Mouse (Mus musculus): ENCODE data around the gene Mef2b. TPM values are rescaled to one million over a fixed set of nuclear protein-coding genes. Genes with fewer than 3 reads are reported as not detected.
"Not testable (repeated sequence)": the region's sequence is repeated elsewhere in the genome, so short reads cannot be mapped to it uniquely, and the experiment has no call there.

The Mef2b gene
- polyA plus RNA-seq, 1 experiment from 2014 or later, result 0.28 TPM

DNA sequence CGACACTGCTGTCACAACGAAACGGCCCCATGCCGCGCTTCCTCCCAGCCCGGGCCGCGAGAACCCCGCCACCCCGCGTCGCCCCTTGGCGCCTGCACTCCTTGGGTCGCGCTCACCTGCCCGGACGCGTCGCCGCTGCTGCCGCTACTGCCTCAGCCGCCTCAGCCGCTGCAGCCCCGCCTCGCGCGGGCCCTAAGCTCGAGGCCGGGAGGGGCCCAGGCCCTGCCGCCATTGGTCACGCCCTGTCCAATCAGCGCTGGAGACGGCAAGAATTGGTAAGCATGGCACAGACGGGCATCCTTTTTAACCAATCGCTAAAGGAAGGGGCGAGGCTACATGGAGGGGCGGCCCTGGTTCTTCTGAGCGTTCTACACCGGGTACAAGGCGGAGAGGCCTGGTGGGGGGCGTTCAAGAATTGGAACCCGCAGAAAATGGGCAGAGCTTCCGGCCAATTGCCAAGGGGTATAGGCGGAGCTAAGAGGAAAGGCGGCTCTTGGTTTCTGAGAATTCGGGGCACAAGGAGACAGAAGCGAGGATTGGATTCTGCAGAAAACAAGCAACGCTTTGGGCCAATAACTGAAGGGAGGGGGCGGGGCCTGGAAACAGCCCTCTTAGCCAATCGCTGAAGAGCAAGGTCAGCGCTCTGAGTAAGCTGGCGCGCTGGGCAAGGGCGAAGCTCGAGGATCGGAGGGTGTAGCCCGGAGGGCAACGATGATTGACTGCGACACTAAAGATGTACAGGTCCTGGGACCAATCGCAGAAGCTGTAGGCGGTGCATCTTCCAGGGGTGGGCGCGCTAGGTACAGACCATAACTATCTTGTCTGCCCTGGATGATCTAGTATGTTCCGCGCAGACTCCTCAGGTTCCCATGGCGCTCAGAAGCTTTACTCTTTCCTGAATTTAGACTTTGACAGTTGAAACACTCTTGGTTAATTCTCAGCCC, 72.9 kb downstream of the Mef2b start, which contains the start of gene Slc25a42:
TSS of gene Slc25a42 (minus strand) at position 194 of the 944 bp plus-strand sequence.
- no peaks in the 10 kb centered on the region for H3K9me3 ChIP-seq (ENCODE audit: control insufficient read depth, low read length)
- under 1% methylated on average over 63 of the region's 66 CpGs for WGBS
- peak within 1 kb of the TSS; percentile 63 for H3K4me3 ChIP-seq (ENCODE audit: low read depth, low read length)
- ATAC-seq (ENCODE audit: low FRiP score), result peak; percentile 99
- H3K27me3 ChIP-seq (ENCODE audit: control insufficient read depth, insufficient read depth, low read length), result 0 out of 2 replicates have a peak, but pooled peaks cover 3% of the 10 kb centered on the region
- peak within 1 kb of the TSS; percentile 99 for H3K4me2 ChIP-seq (replicated peaks; ENCODE audit: low read depth, low read length)
- H3K36me3 ChIP-seq (ENCODE audit: control insufficient read depth, insufficient read depth, low read length), result no peaks in the 10 kb centered on the region
- peak within 1 kb of the TSS; percentile 62; the same call in 1 of the 2 replicates for H3K27ac ChIP-seq (ENCODE audit: low read depth, low read length)
- peak; percentile 96 for DNase-seq (ENCODE audit: low spot score)
- H3K9ac ChIP-seq (ENCODE audit: low read depth, low read length), result peak within 1 kb of the TSS; percentile 58
- H3K4me1 ChIP-seq (replicated peaks; ENCODE audit: control insufficient read depth, insufficient read depth, low read length), result no peaks in the 10 kb centered on the region

DNA sequence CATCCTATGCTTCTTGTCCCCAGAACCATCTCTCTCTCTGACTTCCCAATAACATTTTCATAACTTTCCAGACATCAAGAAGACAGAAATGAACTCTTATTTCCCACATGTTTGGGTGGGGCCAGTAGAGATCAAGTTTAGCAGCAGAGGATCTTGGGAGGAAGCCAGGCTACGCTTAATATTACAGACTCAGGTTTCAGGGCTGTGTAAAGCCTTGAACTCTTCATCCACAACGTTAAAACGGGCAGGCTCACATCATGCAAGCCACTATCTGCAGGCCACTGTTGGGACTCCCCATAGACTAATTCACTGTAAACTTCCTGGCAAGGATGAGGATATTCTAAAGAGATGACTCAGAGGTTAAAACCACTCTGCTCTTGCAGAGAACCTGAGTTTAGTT, 74.9 kb downstream of the Mef2b start:
- H3K4me3 ChIP-seq (ENCODE audit: low read depth, low read length), result no peak overlapping the region
- no peaks in the 10 kb centered on the region for H3K36me3 ChIP-seq (ENCODE audit: control insufficient read depth, insufficient read depth, low read length)
- DNase-seq (ENCODE audit: low spot score) (no peak), ATAC-seq (ENCODE audit: low FRiP score) (no peak)
- H3K4me1 ChIP-seq (replicated peaks; ENCODE audit: control insufficient read depth, insufficient read depth, low read length), result no peaks in the 10 kb centered on the region
- 75% methylated on average over 3 of the region's 3 CpGs for WGBS
- no peak overlapping the region for H3K9ac ChIP-seq (ENCODE audit: low read depth, low read length)
- no peaks in the 10 kb centered on the region for H3K9me3 ChIP-seq (ENCODE audit: control insufficient read depth, low read length)
- H3K27me3 ChIP-seq (ENCODE audit: control insufficient read depth, insufficient read depth, low read length), result 0 out of 2 replicates have a peak, but pooled peaks cover 3% of the 10 kb centered on the region
- H3K4me2 ChIP-seq (replicated peaks; ENCODE audit: low read depth, low read length), result no peak overlapping the region
- no peak overlapping the region for H3K27ac ChIP-seq (ENCODE audit: low read depth, low read length)

DNA sequence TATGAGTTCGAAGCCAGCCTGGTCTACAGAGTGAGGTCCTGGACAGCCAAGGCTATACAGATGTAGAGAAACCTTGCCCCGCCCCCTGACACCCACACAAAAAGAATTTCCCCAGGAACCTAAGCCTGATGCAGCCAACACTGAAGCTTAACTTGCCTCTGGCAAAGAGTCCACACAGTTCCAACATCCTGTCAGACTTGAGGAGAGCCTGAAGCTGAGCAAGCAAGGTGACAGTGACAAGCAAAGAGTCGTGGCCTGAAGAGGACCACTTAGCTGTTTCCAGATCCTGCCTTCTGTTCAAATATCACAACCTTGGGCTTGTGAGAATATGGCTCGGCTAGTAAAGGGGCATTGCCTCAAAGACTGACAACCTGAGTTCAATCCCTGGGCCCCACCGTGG, 75.6 kb downstream of the Mef2b start:
- no peak overlapping the region for H3K4me3 ChIP-seq (ENCODE audit: low read depth, low read length)
- H3K4me2 ChIP-seq (replicated peaks; ENCODE audit: low read depth, low read length), result no peak overlapping the region
- H3K9me3 ChIP-seq (ENCODE audit: control insufficient read depth, low read length), result no peaks in the 10 kb centered on the region
- H3K9ac ChIP-seq (ENCODE audit: low read depth, low read length), result no peak overlapping the region
- no peaks in the 10 kb centered on the region for H3K4me1 ChIP-seq (replicated peaks; ENCODE audit: control insufficient read depth, insufficient read depth, low read length)
- no peak for ATAC-seq (ENCODE audit: low FRiP score)
- no peaks in the 10 kb centered on the region for H3K36me3 ChIP-seq (ENCODE audit: control insufficient read depth, insufficient read depth, low read length)
- 0 out of 2 replicates have a peak, but pooled peaks cover 3% of the 10 kb centered on the region for H3K27me3 ChIP-seq (ENCODE audit: control insufficient read depth, insufficient read depth, low read length)
- no peak overlapping the region for H3K27ac ChIP-seq (ENCODE audit: low read depth, low read length)
- DNase-seq (ENCODE audit: low spot score), result no peak
- 68% methylated on average over 5 of the region's 5 CpGs for WGBS

DNA sequence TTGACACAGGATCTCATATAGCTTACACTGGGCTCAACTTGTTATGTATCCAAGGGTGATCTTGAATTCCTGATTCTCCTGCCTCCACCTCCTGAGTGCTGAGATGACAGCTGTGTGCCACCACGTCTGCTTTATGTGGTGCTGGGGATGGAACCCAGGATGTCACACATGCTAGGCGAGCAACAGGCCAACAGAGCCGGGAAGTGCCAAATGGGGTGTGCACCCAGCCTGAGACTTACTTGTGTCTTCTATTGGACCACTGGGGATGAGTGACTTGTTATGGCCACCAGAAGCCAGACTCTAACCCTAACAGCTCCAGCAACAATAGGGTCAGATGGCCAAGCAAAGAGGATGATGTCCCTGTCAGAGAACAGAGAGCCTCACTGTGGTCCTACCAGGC, 76.7 kb downstream of the Mef2b start:
- not testable (repeated sequence) for ATAC-seq (ENCODE audit: low FRiP score); H3K36me3 ChIP-seq (ENCODE audit: control insufficient read depth, insufficient read depth, low read length); H3K4me1 ChIP-seq (replicated peaks; ENCODE audit: control insufficient read depth, insufficient read depth, low read length); H3K27ac ChIP-seq (ENCODE audit: low read depth, low read length); H3K27me3 ChIP-seq (ENCODE audit: control insufficient read depth, insufficient read depth, low read length); H3K9ac ChIP-seq (ENCODE audit: low read depth, low read length); H3K4me3 ChIP-seq (ENCODE audit: low read depth, low read length); H3K4me2 ChIP-seq (replicated peaks; ENCODE audit: low read depth, low read length); DNase-seq (ENCODE audit: low spot score); H3K9me3 ChIP-seq (ENCODE audit: control insufficient read depth, low read length)
- 80% methylated on average over 3 of the region's 3 CpGs for WGBS

DNA sequence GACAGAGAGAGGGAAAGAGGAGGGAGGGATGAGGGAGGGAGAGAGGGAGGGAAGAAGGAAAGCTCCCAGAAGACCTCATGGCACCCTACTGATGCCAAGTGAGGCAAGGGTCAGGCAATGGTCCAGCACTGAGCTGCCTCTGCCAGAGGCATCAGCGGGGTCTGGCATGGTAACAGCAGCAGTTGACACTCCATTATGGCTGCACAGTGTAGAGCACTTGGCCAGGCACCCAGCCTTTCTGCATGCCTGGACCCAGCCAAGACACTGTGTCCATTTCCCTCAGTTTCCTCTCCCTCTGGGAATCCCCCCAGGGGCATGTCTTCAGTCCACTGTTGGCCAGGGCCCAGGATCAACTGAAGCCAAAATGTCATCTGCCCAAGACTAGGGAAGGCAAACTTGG, 77.1 kb downstream of the Mef2b start:
- no peak overlapping the region for H3K27ac ChIP-seq (ENCODE audit: low read depth, low read length)
- H3K9ac ChIP-seq (ENCODE audit: low read depth, low read length), result no peak overlapping the region
- H3K4me1 ChIP-seq (replicated peaks; ENCODE audit: control insufficient read depth, insufficient read depth, low read length), result no peaks in the 10 kb centered on the region
- ATAC-seq (ENCODE audit: low FRiP score), result no peak
- no peak overlapping the region for H3K4me2 ChIP-seq (replicated peaks; ENCODE audit: low read depth, low read length)
- no peaks in the 10 kb centered on the region for H3K36me3 ChIP-seq (ENCODE audit: control insufficient read depth, insufficient read depth, low read length)
- no peaks in the 10 kb centered on the region for H3K27me3 ChIP-seq (ENCODE audit: control insufficient read depth, insufficient read depth, low read length)
- no peaks in the 10 kb centered on the region for H3K9me3 ChIP-seq (ENCODE audit: control insufficient read depth, low read length)
- no peak for DNase-seq (ENCODE audit: low spot score)
- WGBS, result 89% methylated on average over 1 of the region's 1 CpGs
- H3K4me3 ChIP-seq (ENCODE audit: low read depth, low read length), result no peak overlapping the region

Other genes starting within 250 kb of the Mef2b start
- 4.2 and 4.3 TPM in 2 replicates for gene Tssk6, start 237.5 kb upstream of the Mef2b start, polyA plus RNA-seq (2014; fragmentation: Nextera tagmentation; extraction: Ambion mirVana)
- 169 and 174 TPM in 2 replicates for gene Ndufa13, start 237.2 kb upstream of the Mef2b start, polyA plus RNA-seq (2014; fragmentation: Nextera tagmentation; extraction: Ambion mirVana)
- gene Yjefn3, start 237.0 kb upstream of the Mef2b start, polyA plus RNA-seq (2014; fragmentation: Nextera tagmentation; extraction: Ambion mirVana), result 4.6 and 6.1 TPM in 2 replicates
- 48.8 and 62.0 TPM in 2 replicates for gene Gatad2a, start 143.3 kb upstream of the Mef2b start, polyA plus RNA-seq (2014; fragmentation: Nextera tagmentation; extraction: Ambion mirVana)
- gene Mau2, start 97.0 kb upstream of the Mef2b start, polyA plus RNA-seq (2014; fragmentation: Nextera tagmentation; extraction: Ambion mirVana), result 51.1 and 52.1 TPM in 2 replicates
- gene Sugp1, start 96.9 kb upstream of the Mef2b start, polyA plus RNA-seq (2014; fragmentation: Nextera tagmentation; extraction: Ambion mirVana), result 34.5 and 35.4 TPM in 2 replicates
- gene Tm6sf2, start 66.8 kb upstream of the Mef2b start, polyA plus RNA-seq (2014; fragmentation: Nextera tagmentation; extraction: Ambion mirVana), result 0.86 and 1.4 TPM in 2 replicates
- gene Hapln4, start 56.3 kb upstream of the Mef2b start, polyA plus RNA-seq (2014; fragmentation: Nextera tagmentation; extraction: Ambion mirVana), result 0.22 TPM in 1 of 2 replicates, not detected in the other
- gene Ncan, start 18.8 kb upstream of the Mef2b start, polyA plus RNA-seq (2014; fragmentation: Nextera tagmentation; extraction: Ambion mirVana), result 71.3 and 74.5 TPM in 2 replicates
- 16.7 and 19.2 TPM in 2 replicates for gene Nr2c2ap, start 8.4 kb upstream of the Mef2b start, polyA plus RNA-seq (2014; fragmentation: Nextera tagmentation; extraction: Ambion mirVana)
- 10.9 and 14.6 TPM in 2 replicates for gene Rfxank, start 557 bp upstream of the Mef2b start, polyA plus RNA-seq (2014; fragmentation: Nextera tagmentation; extraction: Ambion mirVana)
- gene Borcs8, start 212 bp upstream of the Mef2b start, polyA plus RNA-seq (2014; fragmentation: Nextera tagmentation; extraction: Ambion mirVana), result 48.4 and 49.0 TPM in 2 replicates
- 22.3 and 24.3 TPM in 2 replicates for gene Tmem161a, start 32.6 kb downstream of the Mef2b start, polyA plus RNA-seq (2014; fragmentation: Nextera tagmentation; extraction: Ambion mirVana)
- gene Slc25a42, start 72.6 kb downstream of the Mef2b start, polyA plus RNA-seq (2014; fragmentation: Nextera tagmentation; extraction: Ambion mirVana), result 1.5 and 2.0 TPM in 2 replicates
- gene Sugp2, start 94.5 kb downstream of the Mef2b start, polyA plus RNA-seq (2014; fragmentation: Nextera tagmentation; extraction: Ambion mirVana), result 46.5 and 46.8 TPM in 2 replicates
- gene Armc6, start 94.8 kb downstream of the Mef2b start, polyA plus RNA-seq (2014; fragmentation: Nextera tagmentation; extraction: Ambion mirVana), result 34.0 and 37.5 TPM in 2 replicates
- gene Homer3, start 143.1 kb downstream of the Mef2b start, polyA plus RNA-seq (2014; fragmentation: Nextera tagmentation; extraction: Ambion mirVana), result 50.4 and 51.6 TPM in 2 replicates
- gene Ddx49, start 162.8 kb downstream of the Mef2b start, polyA plus RNA-seq (2014; fragmentation: Nextera tagmentation; extraction: Ambion mirVana), result 43.3 and 50.1 TPM in 2 replicates
- 268 and 278 TPM in 2 replicates for gene Cope, start 162.8 kb downstream of the Mef2b start, polyA plus RNA-seq (2014; fragmentation: Nextera tagmentation; extraction: Ambion mirVana)
- gene Cers1, start 176.1 kb downstream of the Mef2b start, polyA plus RNA-seq (2014; fragmentation: Nextera tagmentation; extraction: Ambion mirVana), result 5.7 and 6.2 TPM in 2 replicates
- 1.3 TPM in 2 replicates for gene Gdf1, start 190.1 kb downstream of the Mef2b start, polyA plus RNA-seq (2014; fragmentation: Nextera tagmentation; extraction: Ambion mirVana)
- gene Upf1, start 213.6 kb downstream of the Mef2b start, polyA plus RNA-seq (2014; fragmentation: Nextera tagmentation; extraction: Ambion mirVana), result 21.4 TPM in 2 replicates
- gene Comp, start 233.8 kb downstream of the Mef2b start, polyA plus RNA-seq (2014; fragmentation: Nextera tagmentation; extraction: Ambion mirVana), result 0.08 and 0.11 TPM in 2 replicates